Mouse (Mus musculus) layer of hippocampus, adult 8-10 months (tissue): ENCODE data around the gene Inhbe. TPM values are rescaled to one million over a fixed set of nuclear protein-coding genes. Genes with fewer than 3 reads are reported as not detected.

Experiments used
- DNase-seq, 2 experiments: peaks; one replicate each; pipeline ENCODE4 v3.0.0; 2022; ENCODE audit warnings: low spot score in 2 of 2
- total RNA-seq, 4 experiments: library from RNA; stranded (reverse); gene quantifications; 2 replicates each; pipeline ENCODE4 v1.2.4; 2022

The Inhbe gene
- total RNA-seq, 4 experiments from 2014 or later = not detected

DNA sequence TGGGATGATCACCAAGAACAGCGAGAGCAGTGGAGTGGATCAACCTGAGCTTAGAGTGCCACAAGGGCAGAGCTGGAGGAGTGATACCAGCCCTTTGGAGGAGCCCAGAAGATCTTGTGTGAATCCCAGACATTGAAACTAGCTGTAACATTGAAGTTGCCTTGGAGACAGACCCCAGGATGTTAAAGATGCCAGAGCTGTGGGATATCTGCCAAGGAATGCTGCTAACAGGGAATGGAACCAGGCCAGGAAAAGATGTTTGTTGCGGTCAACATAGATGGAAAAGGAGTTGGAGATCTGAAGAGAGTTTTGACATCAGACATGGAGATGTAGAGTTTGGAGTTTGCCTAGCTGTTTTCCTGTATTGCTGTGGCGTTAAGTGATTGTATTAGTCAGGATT, 8.0 kb downstream of the Inhbe start:
- DNase-seq = no peak

- DNase-seq = no peak
Observed at GRCm38 (mm10) chr10:127343029-127343428, 11.2 kb downstream of the Inhbe start.

DNA sequence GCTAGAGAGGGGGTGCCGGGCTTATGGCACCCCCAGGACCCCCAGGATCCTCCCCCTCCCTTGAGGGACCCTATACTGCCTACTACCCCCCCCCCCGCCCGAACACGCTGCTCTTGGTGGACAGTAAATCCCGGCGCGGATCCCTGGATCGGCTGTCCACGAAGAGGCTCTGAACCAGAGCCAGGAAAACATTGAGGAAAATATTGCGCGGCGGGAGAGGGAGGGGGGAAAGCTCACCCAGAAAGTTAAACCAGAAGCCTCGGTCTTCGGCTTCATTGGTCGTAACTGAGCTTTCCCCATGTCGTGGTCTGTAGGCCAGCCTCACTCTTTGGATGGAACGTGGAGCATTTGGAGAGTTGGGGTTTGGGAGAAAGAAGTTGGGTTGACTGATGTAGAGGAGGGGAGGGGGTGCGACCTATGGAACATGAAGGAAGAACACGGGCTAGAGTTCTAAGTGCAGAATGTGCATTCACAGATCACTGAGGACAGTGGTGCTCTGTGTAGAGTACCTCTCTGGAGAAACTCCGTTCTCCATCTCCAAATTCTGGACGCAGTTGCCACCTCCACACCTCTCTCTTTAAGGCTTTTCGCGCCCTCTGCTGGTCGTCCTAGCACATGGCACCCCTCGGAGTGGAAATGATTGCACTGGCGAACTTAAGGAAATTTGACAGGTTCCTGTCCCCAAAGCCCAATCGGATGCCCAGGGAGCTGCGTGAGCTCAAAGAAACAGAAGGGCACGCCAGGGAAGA, 12.1 kb downstream of the Inhbe start, which contains the start of gene Gli1:
TSS of gene Gli1 (minus strand) at position 84 of the 749 bp plus-strand sequence.
- DNase-seq = peak; percentile 60 to 69

GRCm38 (mm10) chr10:127341360-127341690, 12.9 kb downstream of the Inhbe start:
- DNase-seq = no peak

DNA sequence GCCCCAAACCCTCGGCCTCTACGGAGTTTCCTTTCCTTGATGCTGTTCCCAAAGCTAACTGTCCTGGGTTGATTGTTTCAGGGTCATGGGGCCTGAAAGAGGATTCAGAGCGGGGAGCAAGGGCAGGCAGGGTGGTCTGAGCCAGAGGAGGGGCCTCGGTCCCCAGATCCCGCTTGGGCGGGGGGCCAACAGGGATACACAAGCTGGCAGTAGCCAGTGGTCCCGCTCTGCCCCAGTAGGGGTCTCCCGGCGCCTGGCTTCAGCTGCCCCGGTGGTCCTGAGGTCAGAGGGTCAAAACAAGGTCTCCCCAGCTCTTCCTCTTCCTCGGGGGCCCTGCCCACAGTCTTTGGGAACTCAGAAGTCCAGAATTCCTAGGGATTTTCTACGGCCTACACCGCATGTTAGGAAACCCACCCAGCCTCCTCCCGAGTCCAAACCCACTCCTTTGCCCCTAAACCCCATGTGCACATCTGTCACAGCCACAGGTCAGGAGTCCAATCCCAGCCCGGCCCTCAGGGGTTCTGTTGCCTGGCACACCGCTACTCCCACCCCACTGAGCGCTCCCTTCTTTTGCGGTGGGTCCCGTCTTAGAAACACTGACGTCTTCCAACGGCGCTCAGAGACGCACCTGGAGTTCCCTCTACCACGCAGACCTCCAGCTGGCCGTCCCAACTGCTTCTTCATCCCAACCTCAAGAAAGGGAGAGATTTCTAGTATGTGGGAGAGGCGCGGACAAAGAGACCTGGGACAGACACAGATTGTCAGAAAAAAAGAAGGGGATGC, 13.4 kb downstream of the Inhbe start:
- no peak for DNase-seq

DNA sequence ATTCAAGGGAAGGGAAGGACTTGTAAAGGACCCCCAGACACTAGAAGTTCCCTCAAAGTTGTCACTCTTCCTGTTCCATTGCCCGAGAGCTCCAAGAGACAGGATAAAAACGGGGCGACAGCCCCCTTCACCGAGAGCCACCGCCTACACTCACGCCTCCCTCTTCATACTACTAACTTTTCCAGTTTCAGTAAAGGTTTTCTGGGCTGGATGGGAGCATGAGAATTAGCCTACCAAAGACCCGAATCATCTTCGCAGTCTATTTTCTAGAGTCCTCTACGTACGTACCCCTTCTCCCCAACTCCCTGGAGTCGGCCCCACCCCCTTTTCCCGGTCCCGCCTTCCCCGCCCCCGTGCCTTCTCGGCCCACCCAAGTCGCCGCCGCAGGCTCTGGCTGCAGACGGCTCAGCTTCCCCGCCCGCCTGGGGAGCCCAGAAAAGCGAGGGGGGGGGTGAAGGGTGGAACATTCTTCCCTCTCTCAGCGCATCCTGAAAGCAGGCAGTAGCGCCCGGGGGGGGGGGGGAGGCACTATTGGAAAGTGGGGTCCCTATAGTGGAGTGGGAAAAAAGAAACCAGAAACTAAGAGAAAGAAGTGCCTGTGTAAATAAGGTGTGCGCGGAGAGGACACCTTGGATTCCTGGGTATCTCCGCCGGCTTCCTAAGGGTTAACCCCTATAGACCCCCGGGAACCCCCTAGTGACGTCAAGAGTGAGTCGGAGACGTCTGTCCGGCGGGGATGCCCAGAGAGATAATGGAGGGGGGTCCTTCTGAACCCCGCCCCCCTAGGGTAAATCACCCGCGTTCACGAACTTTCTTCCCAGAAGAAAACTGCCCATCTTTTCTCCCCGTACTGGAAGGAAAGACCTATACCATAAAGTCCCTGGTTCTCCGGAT, 14.3 kb downstream of the Inhbe start:
- DNase-seq = no peak

DNA sequence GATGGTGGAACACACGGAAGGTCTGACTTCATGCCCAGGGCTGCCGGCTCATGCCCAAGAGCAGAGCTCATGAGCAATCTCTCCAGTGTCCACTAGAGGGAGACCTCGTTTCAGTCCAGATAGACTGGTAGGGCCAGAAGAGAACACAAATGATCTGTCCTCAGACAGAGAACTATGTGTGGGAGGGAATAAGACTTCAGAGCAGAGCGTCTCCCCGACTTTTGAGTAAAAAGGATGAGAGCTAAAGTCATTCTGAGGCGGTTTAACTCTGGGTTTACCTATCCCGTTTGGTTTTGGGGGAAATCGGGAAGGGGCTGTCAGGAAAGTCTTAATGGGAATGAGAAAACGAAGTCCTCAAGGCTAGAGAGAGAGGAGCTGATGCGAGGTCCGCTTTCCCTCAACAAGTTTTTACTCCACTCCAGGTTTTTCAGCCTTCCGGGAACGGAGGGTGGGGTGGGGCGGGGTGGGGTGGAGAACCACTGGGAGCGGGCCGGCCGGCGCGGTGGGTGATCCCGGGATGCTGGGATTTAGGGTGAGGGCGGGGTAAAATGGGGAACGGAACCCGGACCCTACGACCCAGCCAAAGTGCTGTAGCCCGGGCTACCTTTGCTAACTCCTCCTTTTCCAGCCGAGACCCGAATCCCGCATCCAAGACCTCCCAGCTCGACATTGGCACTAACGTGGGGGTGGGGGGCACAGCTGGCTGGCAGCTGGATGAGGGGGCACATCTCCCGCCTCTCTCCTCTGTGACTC, 15.1 kb downstream of the Inhbe start:
- peak; percentile 79 to 89 for DNase-seq

- DNase-seq = no peak
Observed at GRCm38 (mm10) chr10:127337536-127338099, 16.6 kb downstream of the Inhbe start.

DNA sequence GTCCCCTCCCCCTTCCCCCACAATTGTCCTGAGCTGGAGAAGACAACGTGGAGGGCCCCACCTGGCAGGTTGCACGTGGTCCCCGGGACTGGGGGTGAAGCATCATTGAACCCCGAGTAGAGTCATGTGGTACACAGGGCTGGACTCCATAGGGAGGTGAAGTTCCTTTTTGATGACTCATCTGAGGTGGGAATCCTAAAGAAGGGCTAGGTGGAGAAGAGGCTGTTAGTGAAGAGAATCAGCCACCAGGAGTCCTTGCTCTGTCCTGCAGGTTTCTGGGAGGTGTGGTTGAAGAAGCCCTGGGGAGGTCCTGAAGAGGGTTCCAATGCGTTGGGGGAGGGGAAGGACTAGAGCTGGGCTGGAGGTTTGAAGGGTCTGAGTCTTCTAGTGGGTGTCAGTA, 17.3 kb downstream of the Inhbe start:
- no peak for DNase-seq

- DNase-seq = no peak
Observed at GRCm38 (mm10) chr10:127335271-127335670, 18.9 kb downstream of the Inhbe start.

- no peak for DNase-seq
Observed at GRCm38 (mm10) chr10:127333152-127333551, 21.1 kb downstream of the Inhbe start.

GRCm38 (mm10) chr10:127332211-127332874, 21.9 kb downstream of the Inhbe start:
- no peak for DNase-seq

DNA sequence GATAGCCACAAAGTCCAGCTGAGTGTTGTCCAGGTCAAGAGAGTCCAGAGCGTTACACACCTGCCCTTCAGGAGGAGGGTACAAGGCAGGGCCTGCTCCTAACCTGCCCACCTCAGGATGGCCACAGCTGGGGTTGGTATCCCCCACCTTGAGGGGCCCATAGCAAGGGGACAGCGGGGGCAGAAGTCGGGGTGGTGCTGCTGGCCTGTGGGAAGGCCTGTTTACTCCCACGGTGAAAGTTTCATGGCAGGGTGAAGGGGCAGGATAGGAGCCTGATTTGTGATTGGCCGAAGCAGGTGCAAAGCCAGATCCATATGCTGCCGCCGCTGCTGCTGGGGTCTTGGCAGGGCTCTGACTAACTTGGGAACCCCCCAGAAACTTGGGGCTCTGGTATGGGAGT, 24.0 kb downstream of the Inhbe start:
- DNase-seq = no peak

GRCm38 (mm10) chr10:127327461-127328145, 26.6 kb downstream of the Inhbe start:
- DNase-seq = no peak

DNA sequence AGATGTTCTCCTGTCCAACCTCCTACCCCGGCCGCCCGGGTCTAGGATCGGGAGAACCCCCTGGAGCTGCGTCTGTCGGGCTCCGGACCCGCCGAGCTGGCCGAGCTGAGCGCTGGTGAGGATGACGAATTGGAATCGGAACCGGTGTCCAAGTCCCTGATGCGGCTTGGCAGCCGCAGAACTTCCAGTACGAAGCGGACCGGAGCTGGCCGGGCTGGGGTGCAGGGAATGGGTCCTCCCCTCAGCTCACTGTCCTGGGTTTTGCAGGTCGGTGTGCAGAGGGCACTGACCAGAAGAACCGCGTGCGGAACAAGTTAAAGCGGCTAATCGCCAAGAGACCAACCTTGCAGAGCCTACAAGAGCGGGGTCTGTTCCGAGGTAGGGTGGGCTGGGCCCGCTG, 27.4 kb downstream of the Inhbe start:
- DNase-seq = no peak

GRCm38 (mm10) chr10:127326017-127326801, 28.0 kb downstream of the Inhbe start:
- no peak for DNase-seq

DNA sequence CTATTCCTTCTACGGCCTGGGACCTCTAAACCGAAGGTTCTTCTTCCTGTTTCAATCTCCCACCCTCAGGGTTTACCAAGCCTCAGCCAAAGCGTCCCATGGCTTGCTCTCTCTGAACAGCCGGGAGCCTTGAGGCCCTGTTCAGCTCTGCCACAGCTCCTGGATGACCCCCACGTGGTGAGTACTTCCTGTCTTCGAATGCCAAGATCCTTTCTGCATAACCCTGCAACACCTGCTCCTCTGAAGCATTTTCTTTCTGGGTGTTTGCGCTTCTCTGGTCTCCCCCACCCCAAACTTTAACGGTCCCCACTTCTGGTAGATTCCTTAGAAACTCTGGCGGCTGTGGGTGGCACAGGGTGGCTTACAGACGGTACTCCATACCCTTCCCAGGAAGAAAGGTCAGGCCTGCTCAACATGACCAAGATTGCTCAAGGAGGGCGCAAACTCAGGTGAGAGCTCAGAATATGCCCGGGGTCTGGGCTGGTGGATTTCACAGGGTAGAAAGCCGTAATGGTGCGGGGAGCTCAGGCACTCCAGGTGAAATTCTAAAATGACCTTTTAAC, 28.7 kb downstream of the Inhbe start:
- no peak for DNase-seq

DNA sequence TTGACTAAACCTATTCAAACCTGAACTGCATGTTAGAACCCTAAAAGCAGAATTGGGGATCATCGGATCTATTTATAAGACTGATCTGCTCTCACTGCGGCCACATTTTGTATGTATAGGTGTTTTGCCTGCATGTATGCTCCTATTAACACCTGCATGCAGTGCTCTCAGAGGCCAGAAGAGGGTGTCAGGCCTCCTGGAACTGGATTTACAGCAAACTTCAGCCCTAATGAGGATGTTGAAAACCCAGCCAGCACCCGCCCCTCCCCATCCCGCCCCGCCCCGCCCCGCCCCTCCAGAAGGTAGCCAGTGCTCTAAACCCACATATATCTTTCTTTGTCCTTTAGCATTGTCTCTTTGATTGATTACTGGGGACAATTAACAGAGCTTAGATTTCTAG, 29.7 kb downstream of the Inhbe start:
- no peak for DNase-seq
